Mouse (Mus musculus) lung, postnatal 0 days (tissue): ENCODE measurements around the gene A130010J15Rik.

Experiments used
- CTCF ChIP-seq: IDR thresholded peaks from 2 replicates; pipeline ENCODE4 v1.5.1; 2016; ENCODE audit warnings: antibody characterized with exemption, mild to moderate bottlenecking
- EP300 ChIP-seq: IDR thresholded peaks from 2 replicates; pipeline ENCODE4 v1.6.1; 2016; ENCODE audit warnings: antibody characterized with exemption, mild to moderate bottlenecking, control low read depth

DNA sequence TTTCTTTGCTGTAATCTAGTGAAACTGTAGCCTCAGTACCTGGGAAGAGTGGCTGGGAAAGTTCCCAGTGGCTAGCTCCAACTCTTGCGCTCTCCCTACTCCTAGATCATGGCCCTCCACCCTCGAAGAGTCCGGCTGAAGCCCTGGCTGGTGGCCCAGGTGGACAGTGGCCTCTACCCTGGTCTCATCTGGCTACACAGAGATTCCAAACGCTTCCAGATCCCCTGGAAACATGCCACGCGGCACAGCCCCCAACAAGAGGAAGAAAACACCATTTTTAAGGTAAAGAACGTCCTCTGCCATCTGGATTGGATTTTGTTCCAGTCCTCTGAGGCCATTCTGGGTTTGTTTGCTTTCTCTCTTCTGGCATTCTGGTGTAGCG, 10.7 kb upstream of the A130010J15Rik start:
- TF ChIP-seq EP300 (no peak), CTCF (no peak)
